ENCODE assay signal across 8 mouse cellular contexts in the genomic region with DNA sequence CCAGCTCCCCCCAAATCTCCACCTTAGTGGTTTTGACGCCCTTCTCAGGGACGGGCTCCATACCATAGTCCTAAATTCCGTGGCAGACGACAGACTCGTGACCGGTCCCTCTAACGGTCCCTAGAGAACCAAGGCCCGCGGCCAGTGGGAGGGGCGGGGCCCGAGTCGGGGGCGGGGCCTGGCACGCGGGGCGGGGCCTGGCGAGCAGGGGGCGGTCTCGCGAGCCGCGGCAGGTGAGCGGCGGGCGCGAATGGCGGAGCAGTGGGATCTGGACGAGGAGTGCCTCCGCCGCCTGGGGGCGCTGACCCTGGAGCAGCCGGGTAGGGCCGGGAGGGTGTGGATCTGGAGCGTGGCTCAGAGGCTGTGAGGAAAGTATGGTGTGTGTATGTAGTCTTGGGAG. TPM values are rescaled to one million over a fixed set of nuclear protein-coding genes. Genes with fewer than 3 reads are reported as not detected.
DNase-seq lines count a peak whose midpoint lies in the region; ATAC-seq and TF ChIP-seq lines count a peak whose summit lies in the region.

Kctd19 (minus strand) TSS at position 112 of the 400 bp plus-strand sequence.
Lrrc36 (plus strand) TSS at position 181 of the 400 bp plus-strand sequence.

- H3K27ac ChIP-seq in forebrain, embryonic 12.5 days = no peak within 1 kb of the TSS
- no peak within 1 kb of the TSS for H3K27ac ChIP-seq in limb, embryonic 11.5 days (replicated peaks; ENCODE audit: low read depth, low read length)
- H3K27ac ChIP-seq in midbrain, embryonic 10.5 days (replicated peaks) = peak within 1 kb of the TSS; percentile 47; the same call in 1 of the 2 replicates
- no peak within 1 kb of the TSS for H3K27ac ChIP-seq in stomach, postnatal 0 days (replicated peaks)

- H3K9me3 ChIP-seq in forebrain, embryonic 12.5 days = 0 out of 2 replicates have a peak, but pooled peaks cover 3% of the 10 kb centered on the region
- no peaks in the 10 kb centered on the region for H3K9me3 ChIP-seq in limb, embryonic 11.5 days (ENCODE audit: control insufficient read depth, low read length)
- no peaks in the 10 kb centered on the region for H3K9me3 ChIP-seq in midbrain, embryonic 10.5 days (replicated peaks)
- H3K9me3 ChIP-seq in stomach, postnatal 0 days (ENCODE audit: control insufficient read depth, low read length) = no peaks in the 10 kb centered on the region

- peaks cover 17% of the 10 kb centered on the region for H3K27me3 ChIP-seq in forebrain, embryonic 12.5 days
- peaks cover 12% of the 10 kb centered on the region for H3K27me3 ChIP-seq in limb, embryonic 11.5 days (ENCODE audit: control insufficient read depth, insufficient read depth, low read length)
- H3K27me3 ChIP-seq in midbrain, embryonic 10.5 days (ENCODE audit: low read depth, poor library complexity, severe bottlenecking) = peaks cover 37% of the 10 kb centered on the region
- no peaks in the 10 kb centered on the region for H3K27me3 ChIP-seq in stomach, postnatal 0 days (ENCODE audit: control insufficient read depth, insufficient read depth, low read length)

- peak; percentile 56; the same call in 1 of the 2 replicates for ATAC-seq in cerebellum, adult (ENCODE audit: insufficient number of reproducible peaks, low FRiP score, low TSS enrichment)
- peak; percentile 64 for ATAC-seq in forebrain, embryonic 12.5 days (ENCODE audit: low FRiP score)
- ATAC-seq in hematopoietic stem cell, adult 5-6 weeks (replicated peaks in 1 of 2; ENCODE audit: insufficient read depth in 1 of 2, low FRiP score in 2 of 2, low TSS enrichment in 1 of 2, low read depth in 1 of 2, poor library complexity in 2 of 2, severe bottlenecking in 2 of 2) = peak; percentile 71 to 84
- ATAC-seq in limb, embryonic 11.5 days (ENCODE audit: insufficient number of reproducible peaks, low FRiP score, low TSS enrichment, low read depth) = no peak
- peak; percentile 98 for ATAC-seq in stomach, postnatal 0 days (ENCODE audit: low FRiP score, low TSS enrichment)

- peak within 1 kb of the TSS; percentile 59 for H3K4me2 ChIP-seq in forebrain, embryonic 12.5 days
- peak within 1 kb of the TSS; percentile 31 for H3K4me2 ChIP-seq in limb, embryonic 11.5 days (ENCODE audit: low read depth, severe bottlenecking)
- peak within 1 kb of the TSS; percentile 52 for H3K4me2 ChIP-seq in stomach, postnatal 0 days (replicated peaks; ENCODE audit: low read depth)

- 2% methylated on average over 34 of the region's 34 CpGs for WGBS in forebrain, embryonic 12.5 days
- 3% methylated on average over 34 of the region's 34 CpGs for WGBS in limb, embryonic 11.5 days
- 2% methylated on average over 34 of the region's 34 CpGs for WGBS in midbrain, embryonic 10.5 days
- 2% methylated on average over 32 of the region's 34 CpGs for WGBS in stomach, postnatal 0 days

- H3K9ac ChIP-seq in forebrain, embryonic 12.5 days = peak within 1 kb of the TSS; percentile 36
- H3K9ac ChIP-seq in limb, embryonic 11.5 days (ENCODE audit: low read length) = no peak within 1 kb of the TSS
- 0 out of 2 replicates have a peak within 1 kb of the TSS, but pooled peaks have one; percentile 8 for H3K9ac ChIP-seq in stomach, postnatal 0 days (ENCODE audit: low read length)

- no peak for TF ChIP-seq EP300 in stomach, postnatal 0 days (optimal IDR thresholded peaks at IDR 0.05)

- no peaks in the 10 kb centered on the region for H3K36me3 ChIP-seq in forebrain, embryonic 12.5 days (replicated peaks)
- H3K36me3 ChIP-seq in limb, embryonic 11.5 days (ENCODE audit: control insufficient read depth, insufficient read depth, low read length) = no peaks in the 10 kb centered on the region
- H3K36me3 ChIP-seq in midbrain, embryonic 10.5 days = no peaks in the 10 kb centered on the region
- H3K36me3 ChIP-seq in stomach, postnatal 0 days (ENCODE audit: control insufficient read depth, insufficient read depth, low read length) = no peaks in the 10 kb centered on the region

- H3K4me1 ChIP-seq in forebrain, embryonic 12.5 days = peaks cover 7% of the 10 kb centered on the region
- 0 out of 2 replicates have a peak, but pooled peaks cover 2% of the 10 kb centered on the region for H3K4me1 ChIP-seq in limb, embryonic 11.5 days (ENCODE audit: control insufficient read depth, insufficient read depth, low read length)
- peaks cover 13% of the 10 kb centered on the region for H3K4me1 ChIP-seq in midbrain, embryonic 10.5 days
- peaks cover 2% of the 10 kb centered on the region; the same call in 1 of the 2 replicates for H3K4me1 ChIP-seq in stomach, postnatal 0 days (replicated peaks; ENCODE audit: control insufficient read depth, insufficient read depth)

- peak within 1 kb of the TSS; percentile 36 for H3K4me3 ChIP-seq in forebrain, embryonic 12.5 days (replicated peaks)
- peak within 1 kb of the TSS; percentile 19; the same call in 1 of the 2 replicates for H3K4me3 ChIP-seq in limb, embryonic 11.5 days (ENCODE audit: low read depth, low read length)
- peak within 1 kb of the TSS; percentile 51 for H3K4me3 ChIP-seq in midbrain, embryonic 10.5 days
- peak within 1 kb of the TSS; percentile 28 for H3K4me3 ChIP-seq in stomach, postnatal 0 days (ENCODE audit: low read depth, low read length)

- peak; percentile 94 for DNase-seq in ZHBTc4 (ENCODE audit: low read depth, low spot score)
- peak; percentile 63 for DNase-seq in limb, embryonic 11.5 days (ENCODE audit: low spot score)
- DNase-seq in midbrain, embryonic 10.5 days (ENCODE audit: low spot score) = peak; percentile 76
- DNase-seq in stomach, postnatal 0 days (ENCODE audit: low spot score) = peak; percentile 89
- no peak for DNase-seq in left cerebral cortex, adult 18-20 months (ENCODE audit: low spot score in 2 of 2)

- TF ChIP-seq CTCF in stomach, postnatal 0 days (IDR thresholded peaks at IDR 0.05; ENCODE audit: low read depth) = peak; percentile 65

RNA-seq across cellular contexts. Expression of gene Kctd19, which starts in this region (rescaled TPM):
- polyA plus RNA-seq in forebrain, embryonic 12.5 days (2016; fragmentation: Nextera tagmentation; extraction: Ambion mirVana) = 0.13 TPM in 1 of 2 replicates, not detected in the other
- not detected in 2 replicates for total RNA-seq in hematopoietic stem cell, adult 5-6 weeks (2017)
- not detected in 2 replicates for polyA plus RNA-seq in limb, embryonic 11.5 days (2014; fragmentation: Nextera tagmentation; extraction: Ambion mirVana)
- polyA plus RNA-seq in midbrain, embryonic 10.5 days (2016; fragmentation: Nextera tagmentation; extraction: Ambion mirVana) = 0.07 TPM in 1 of 2 replicates, not detected in the other
- polyA plus RNA-seq in stomach, postnatal 0 days (2015; fragmentation: Nextera tagmentation; extraction: Ambion mirVana) = not detected in 2 replicates
- total RNA-seq in left cerebral cortex, adult 18-20 months (2021) = not detected

RNA-seq across cellular contexts. Expression of gene Lrrc36, which starts in this region (rescaled TPM):
- polyA plus RNA-seq in forebrain, embryonic 12.5 days (2016; fragmentation: Nextera tagmentation; extraction: Ambion mirVana) = 1.2 and 1.4 TPM in 2 replicates
- 0.20 and 2.1 TPM in 2 replicates for total RNA-seq in hematopoietic stem cell, adult 5-6 weeks (2017)
- polyA plus RNA-seq in limb, embryonic 11.5 days (2014; fragmentation: Nextera tagmentation; extraction: Ambion mirVana) = 0.26 TPM in 1 of 2 replicates, not detected in the other
- polyA plus RNA-seq in midbrain, embryonic 10.5 days (2016; fragmentation: Nextera tagmentation; extraction: Ambion mirVana) = 2.6 and 3.7 TPM in 2 replicates
- 0.08 and 0.19 TPM in 2 replicates for polyA plus RNA-seq in stomach, postnatal 0 days (2015; fragmentation: Nextera tagmentation; extraction: Ambion mirVana)
- under 1 TPM; 0.19 to 0.42 TPM for total RNA-seq in left cerebral cortex, adult 18-20 months (2021)

Comparison
In these comparisons a context has a peak if more than half of its experiments do, and no peak if none do; other contexts are left out.
1. Peak in DNase-seq, H3K4me3 ChIP-seq and H3K4me2 ChIP-seq in limb, embryonic 11.5 days; RNA of the genes that start here not detected or under 1 TPM.
2. Peak in DNase-seq, ATAC-seq, H3K4me3 ChIP-seq, H3K9ac ChIP-seq and H3K4me2 ChIP-seq in stomach, postnatal 0 days; RNA of the genes that start here not detected or under 1 TPM.
3. DNase-seq: peak in ZHBTc4 (single experiment) and midbrain, embryonic 10.5 days (single experiment); none in left cerebral cortex, adult 18-20 months (0 of 2).
4. Peak in every context shown above with its lines, with median percentiles within 50 percentile points of each other: H3K4me2 ChIP-seq and H3K4me3 ChIP-seq.